Mouse (Mus musculus): ENCODE data around the gene Hdgfl3. TPM values are rescaled to one million over a fixed set of nuclear protein-coding genes. Genes with fewer than 3 reads are reported as not detected.
"Not testable (repeated sequence)": the region's sequence is repeated elsewhere in the genome, so short reads cannot be mapped to it uniquely, and the experiment has no call there.

The Hdgfl3 gene
- total RNA-seq, 2 experiments from 2014 or later: 6.7 to 9.0 TPM

DNA sequence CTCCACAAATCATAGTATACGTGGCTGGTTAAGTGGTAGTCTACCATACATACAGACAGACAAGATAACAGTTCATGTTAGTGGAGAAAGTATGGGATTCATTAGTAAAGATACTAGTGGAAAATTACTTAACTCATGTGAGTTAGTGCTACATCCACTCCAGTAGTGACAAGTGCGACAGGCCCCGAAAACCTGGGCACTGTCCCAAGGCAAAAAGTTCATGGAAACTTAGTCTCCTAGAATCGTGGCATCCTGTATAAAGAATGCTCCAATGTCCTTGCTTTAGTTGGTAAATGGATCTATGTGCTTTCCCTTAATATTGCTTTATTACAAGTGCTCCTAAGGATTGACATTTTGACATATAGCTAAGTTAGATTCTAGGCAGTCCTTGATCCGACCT lies 96.5 kb downstream of the Hdgfl3 start:
- DNase-seq; intact Hi-C loops (cut with DNase I): not testable (repeated sequence)

GRCm38 (mm10) chr7:81835430-81835829 lies 98.8 kb downstream of the Hdgfl3 start:
- no peak for DNase-seq
- intact Hi-C loops (cut with DNase I): no loop called here

DNA sequence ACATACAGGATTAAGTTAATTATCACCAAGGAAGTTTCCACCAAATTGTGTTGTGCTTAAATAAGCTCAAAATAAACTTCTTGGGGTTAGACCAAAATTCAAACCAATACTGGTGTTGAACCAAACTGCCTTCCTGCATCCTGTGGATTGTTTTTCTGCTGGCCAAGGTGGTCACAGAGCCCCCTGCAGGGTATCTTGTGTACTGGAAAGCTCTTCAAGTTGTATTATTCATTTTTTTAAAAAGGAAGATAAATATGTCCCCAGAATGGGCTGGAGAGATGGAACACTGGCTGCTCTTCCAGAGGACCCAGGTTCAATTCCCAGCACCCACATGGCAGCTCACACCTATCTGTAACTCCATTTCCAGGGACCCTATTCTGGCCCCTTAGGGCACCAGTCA lies 99.4 kb downstream of the Hdgfl3 start:
- intact Hi-C loops (cut with DNase I): no loop called here
- DNase-seq: no peak

Other genes with a start within 250 kb of the Hdgfl3 start
- gene Homer2, start 226.9 kb downstream of the Hdgfl3 start, total RNA-seq (2021): 100 to 1,000 TPM in 1 of 2 experiments, 10 to 100 TPM in 1; 89.6 to 108 TPM
- gene Ramac, start 171.5 kb downstream of the Hdgfl3 start, total RNA-seq (2021): 10 to 100 TPM; 25.7 to 29.8 TPM
- 10 to 100 TPM; 25.9 to 26.2 TPM for gene 3110040N11Rik, start 145.0 kb downstream of the Hdgfl3 start, total RNA-seq (2021)
- 100 to 1,000 TPM; 135 to 137 TPM for gene Btbd1, start 105.0 kb downstream of the Hdgfl3 start, total RNA-seq (2021)
- not detected for gene Gm10160, start 78.7 kb downstream of the Hdgfl3 start, total RNA-seq (2021)
- 10 to 100 TPM in 1 of 2 experiments, 1 to 10 TPM in 1; 9.1 to 14.4 TPM for gene Tm6sf1, start 75.5 kb downstream of the Hdgfl3 start, total RNA-seq (2021)
- gene Bnc1, start 57.8 kb upstream of the Hdgfl3 start, total RNA-seq (2021): 1 to 10 TPM; 1.5 to 1.9 TPM
- under 1 TPM; 0.51 to 0.67 TPM for gene Sh3gl3, start 239.4 kb upstream of the Hdgfl3 start, total RNA-seq (2021)

Data from heart, postnatal 36 days (tissue).